ENCODE assay signal across 16 mouse cellular contexts in the genomic region with DNA sequence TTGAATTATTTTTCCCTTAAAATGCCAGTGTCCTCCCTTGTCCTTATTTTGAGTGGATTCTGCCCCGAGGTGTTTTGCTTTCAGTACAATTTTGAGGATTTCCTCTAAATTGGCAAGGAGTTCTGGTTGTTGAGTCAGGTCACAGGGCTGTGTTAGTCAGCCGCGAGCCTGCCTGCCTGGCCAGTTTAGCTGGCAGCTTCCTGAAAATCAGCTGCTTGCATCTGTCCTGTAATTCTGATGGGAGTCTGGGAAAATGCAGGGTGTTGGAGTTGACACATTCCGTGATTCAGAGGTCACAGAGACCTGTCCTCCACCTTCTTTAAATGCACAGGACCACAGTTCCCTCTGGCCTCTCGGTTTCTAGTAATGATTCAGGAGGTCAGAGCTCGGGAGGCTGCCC. TPM values are rescaled to one million over a fixed set of nuclear protein-coding genes. Genes with fewer than 3 reads are reported as not detected.
DNase-seq lines count a peak whose midpoint lies in the region; ATAC-seq and TF ChIP-seq lines count a peak whose summit lies in the region.
"Had no signal": no experiment of that assay in that cellular context is flagged by ENCODE, and none has a peak within 500 bp of the region (broad histone marks: within the 10 kb centered on the region; RNA-seq: fewer than 3 reads in every experiment).

No protein-coding gene starts in this region.

- 46% methylated on average over 6 of the region's 6 CpGs for WGBS in heart, embryonic 13.5 days
- WGBS in forebrain, embryonic 14.5 days = 77% methylated on average over 6 of the region's 6 CpGs

- POLR2A ChIA-PET in Patski (lab: Charles Lee) = interaction anchor here (1.1 to 1.4 kb wide), 2 partner anchors 18 to 192 kb away, joined by 3 to 4 read pairs; no protein-coding TSS in a partner anchor

- H3K27ac ChIP-seq in heart, embryonic 13.5 days (replicated peaks) = peak overlapping the region; percentile 96
- no peak overlapping the region for H3K27ac ChIP-seq in forebrain, embryonic 14.5 days (ENCODE audit: low read depth, low read length)
- H3K27ac ChIP-seq: forebrain, embryonic 15.5 days; hindbrain, embryonic 13.5 days; limb, embryonic 12.5 days had no signal

- no peak overlapping the region for H3K4me2 ChIP-seq in heart, embryonic 13.5 days
- no peak overlapping the region for H3K4me2 ChIP-seq in forebrain, embryonic 14.5 days (ENCODE audit: low read length)
- H3K4me2 ChIP-seq: forebrain, embryonic 15.5 days; hindbrain, embryonic 13.5 days; limb, embryonic 12.5 days had no signal

- H3K27me3 ChIP-seq in Patski = no peaks in the 10 kb centered on the region
- no peaks in the 10 kb centered on the region for H3K27me3 ChIP-seq in heart, embryonic 13.5 days (replicated peaks)
- H3K27me3 ChIP-seq in forebrain, embryonic 14.5 days (replicated peaks; ENCODE audit: control insufficient read depth, insufficient read depth, low read length) = no peaks in the 10 kb centered on the region
- H3K27me3 ChIP-seq: forebrain, embryonic 15.5 days; hindbrain, embryonic 13.5 days; limb, embryonic 12.5 days; megakaryocyte, embryonic 14.5 days had no signal

- in situ Hi-C loops in Patski (cut with MboI; ENCODE audit: low pct_unique_long_range_greater_than_20kb) = no loop called here

- peaks cover 15% of the 10 kb centered on the region for H3K36me3 ChIP-seq in heart, embryonic 13.5 days
- no peaks in the 10 kb centered on the region for H3K36me3 ChIP-seq in forebrain, embryonic 14.5 days (ENCODE audit: control insufficient read depth, insufficient read depth, low read length)
- H3K36me3 ChIP-seq: forebrain, embryonic 15.5 days; hindbrain, embryonic 13.5 days; limb, embryonic 12.5 days had no signal

- H3K9ac ChIP-seq in heart, embryonic 13.5 days = peak overlapping the region; percentile 24; the same call in 1 of the 2 replicates
- no peak overlapping the region for H3K9ac ChIP-seq in forebrain, embryonic 14.5 days (ENCODE audit: low read length)
- H3K9ac ChIP-seq: forebrain, embryonic 15.5 days; hindbrain, embryonic 13.5 days; limb, embryonic 12.5 days; liver, postnatal 0 days had no signal

- TF ChIP-seq CTCF in Patski (IDR thresholded peaks at IDR 0.05) = no peak

- no peaks in the 10 kb centered on the region for H3K9me3 ChIP-seq in heart, embryonic 13.5 days
- H3K9me3 ChIP-seq in forebrain, embryonic 14.5 days (replicated peaks; ENCODE audit: control insufficient read depth, low read length) = no peaks in the 10 kb centered on the region
- H3K9me3 ChIP-seq: forebrain, embryonic 15.5 days; hindbrain, embryonic 13.5 days; limb, embryonic 12.5 days; megakaryocyte, embryonic 14.5 days had no signal

- intact Hi-C loops in gastrocnemius, postnatal 14 days (cut with DNase I; ENCODE audit: low total_unique reads) = loop anchor here (10.0 kb wide), 1 partner anchor 115 kb away; no protein-coding TSS in a partner anchor

- CTCF ChIA-PET in Patski (lab: Charles Lee) = interaction anchor here (1.0 to 5.1 kb wide), 7 partner anchors 8 to 211 kb away, joined by 3 to 19 read pairs (median 5); no protein-coding TSS in a partner anchor

- peak; percentile 66 for ATAC-seq in Patski
- ATAC-seq in heart, embryonic 13.5 days (ENCODE audit: extremely low read depth, insufficient number of reproducible peaks, low FRiP score, low TSS enrichment) = no peak
- no peak for ATAC-seq in forebrain, embryonic 14.5 days
- ATAC-seq: forebrain, embryonic 15.5 days; intestine, postnatal 0 days; liver, postnatal 0 days had no signal

- H3K4me3 ChIP-seq in heart, embryonic 13.5 days = no peak overlapping the region
- H3K4me3 ChIP-seq in forebrain, embryonic 14.5 days (ENCODE audit: low read depth, low read length) = no peak overlapping the region
- H3K4me3 ChIP-seq: forebrain, embryonic 15.5 days; hindbrain, embryonic 13.5 days; limb, embryonic 12.5 days; megakaryocyte, embryonic 14.5 days had no signal

- H3K4me1 ChIP-seq in heart, embryonic 13.5 days = peaks cover 78% of the 10 kb centered on the region
- H3K4me1 ChIP-seq in forebrain, embryonic 14.5 days (ENCODE audit: control insufficient read depth, insufficient read depth, low read length) = no peaks in the 10 kb centered on the region
- H3K4me1 ChIP-seq: forebrain, embryonic 15.5 days; hindbrain, embryonic 13.5 days; limb, embryonic 12.5 days had no signal

- peak; percentile 35 for DNase-seq in gastrocnemius, postnatal 14 days
- no peak for DNase-seq in gastrocnemius, adult 18-20 months (ENCODE audit: low spot score)
- DNase-seq in 3134 (ENCODE audit: extremely low read depth, insufficient read length, low spot score) (peak; percentile 53), Patski (ENCODE audit: low read depth, low spot score) (peak; percentile 94)
- no peak for DNase-seq in right cerebral cortex, postnatal 36 days (ENCODE audit: low spot score in 2 of 2)
- DNase-seq in forebrain, embryonic 14.5 days (ENCODE audit: low spot score) = no peak
- DNase-seq in right cerebral cortex, adult 2 months (ENCODE audit: low spot score in 2 of 2) = no peak
- DNase-seq: cerebellum, adult 11 months; kidney, postnatal 14 days; liver, postnatal 0 days had no signal

RNA-seq across cellular contexts. Expression of a gene that starts 34.2 kb away (rescaled TPM):
- total RNA-seq in gastrocnemius, postnatal 14 days (2021) = 1 to 10 TPM; 4.6 to 6.6 TPM
- total RNA-seq in gastrocnemius, adult 18-20 months (2021) = 1 to 10 TPM; 3.1 to 4.5 TPM
- polyA plus RNA-seq in Patski (2021) = 177 TPM
- polyA plus RNA-seq in heart, embryonic 13.5 days (2015; fragmentation: Nextera tagmentation; extraction: Ambion mirVana) = 31.5 and 37.4 TPM in 2 replicates
- 4.1 and 4.4 TPM in 2 replicates for polyA plus RNA-seq in forebrain, embryonic 14.5 days (2014; fragmentation: Nextera tagmentation; extraction: Ambion mirVana)

Comparison
In these comparisons a context has a peak if more than half of its experiments do, and no peak if none do; other contexts are left out.
1. DNase-seq: peak in gastrocnemius, postnatal 14 days (single experiment), 3134 (single experiment) and Patski (single experiment); none in gastrocnemius, adult 18-20 months (single experiment), right cerebral cortex, postnatal 36 days (0 of 2), forebrain, embryonic 14.5 days (single experiment) and right cerebral cortex, adult 2 months (0 of 2).